Mouse (Mus musculus) MEL (cell line): ENCODE data around the gene Gm18336. TPM values are rescaled to one million over a fixed set of nuclear protein-coding genes. Genes with fewer than 3 reads are reported as not detected.

Experiments
- DNase-seq: peaks from one replicate; pipeline ENCODE4 v3.0.0; 2011; ENCODE audit warnings: low read depth, low spot score
- H3K27ac ChIP-seq: 2 replicates; pipeline ENCODE4 v1.5.1; 2012; ENCODE audit warnings: low read depth, mild to moderate bottlenecking, control low read depth, low read length, moderate library complexity; ENCODE audit not compliant: control insufficient read depth
- H3K27me3 ChIP-seq, 2 experiments: fragments of 150-350 bp in 1 of 2; sonication (generic) in 1 of 2; 2 replicates each; pipeline ENCODE4 v1.6.1; 2012; ENCODE audit warnings: low read length in 2 of 2, mild to moderate bottlenecking in 2 of 2, improper control_type of control experiment in 1 of 2, moderate library complexity in 1 of 2; ENCODE audit not compliant: insufficient read depth in 2 of 2, control insufficient read depth in 1 of 2
- H3K36me3 ChIP-seq, 2 experiments: 2 replicates each; pipeline ENCODE4 v1.6.1; 2012 to 2014; ENCODE audit warnings: low read length in 2 of 2, improper control_type of control experiment in 1 of 2, inconsistent platforms in 1 of 2, mild to moderate bottlenecking in 1 of 2; ENCODE audit not compliant: insufficient read depth in 2 of 2, control insufficient read depth in 1 of 2
- H3K4me1 ChIP-seq, 2 experiments: fragments of 150-350 bp in 1 of 2; sonication (generic) in 1 of 2; 2 replicates each; pipeline ENCODE4 v1.6.1; 2012; ENCODE audit warnings: low read length in 2 of 2, improper control_type of control experiment in 1 of 2, mild to moderate bottlenecking in 1 of 2; ENCODE audit not compliant: insufficient read depth in 2 of 2, control insufficient read depth in 1 of 2
- H3K4me3 ChIP-seq, 2 experiments: fragments of 150-350 bp in 1 of 2; sonication (generic) in 1 of 2; 2 replicates each; pipeline ENCODE4 v1.5.1; 2012; ENCODE audit warnings: low read depth in 2 of 2, low read length in 2 of 2, mild to moderate bottlenecking in 2 of 2, moderate library complexity in 2 of 2, control low read depth in 1 of 2, improper control_type of control experiment in 1 of 2; ENCODE audit not compliant: control insufficient read depth in 1 of 2, insufficient read depth in 1 of 2
- H3K79me2 ChIP-seq: 2 replicates; pipeline ENCODE4 v1.6.1; 2012; ENCODE audit warnings: mild to moderate bottlenecking, low read length, moderate library complexity; ENCODE audit not compliant: control insufficient read depth, poor library complexity, insufficient read depth
- H3K9ac ChIP-seq: 2 replicates; pipeline ENCODE4 v1.6.1; 2012; ENCODE audit warnings: low read depth, mild to moderate bottlenecking, control low read depth, low read length, moderate library complexity; ENCODE audit not compliant: control insufficient read depth, poor library complexity, severe bottlenecking
- H3K9me3 ChIP-seq: fragments of 150-350 bp; sonication (generic); replicated peaks from 2 replicates; pipeline ENCODE4 v1.6.1; 2012; ENCODE audit warnings: mild to moderate bottlenecking, low read length, improper control_type of control experiment, moderate library complexity; ENCODE audit not compliant: insufficient read depth
- CTCF ChIP-seq, 3 experiments: IDR thresholded peaks in 2 of 3; conservative IDR thresholded peaks in 1 of 3; 2 replicates each; pipeline ENCODE4 v1.5.1; 2011 to 2012; ENCODE audit warnings: low read length in 3 of 3, low read depth in 2 of 3, mild to moderate bottlenecking in 2 of 3, improper control_type of control experiment in 1 of 3, inconsistent platforms in 1 of 3, mixed read lengths in 1 of 3, moderate library complexity in 1 of 3; ENCODE audit not compliant: control insufficient read depth in 1 of 3, insufficient read depth in 1 of 3, poor library complexity in 1 of 3, severe bottlenecking in 1 of 3
- EP300 ChIP-seq, 2 experiments: IDR thresholded peaks; 2 replicates each; pipeline ENCODE4 v1.6.1; 2011; ENCODE audit warnings: improper control_type of control experiment in 2 of 2, low read length in 2 of 2, low read depth in 1 of 2, mild to moderate bottlenecking in 1 of 2
- ETS1 ChIP-seq: IDR thresholded peaks from 2 replicates; pipeline ENCODE4 v1.6.1; 2012; ENCODE audit warnings: low read depth, mild to moderate bottlenecking, inconsistent platforms, low read length, improper control_type of control experiment, moderate library complexity
- GABPA ChIP-seq: IDR thresholded peaks from 2 replicates; pipeline ENCODE4 v1.6.1; 2012; ENCODE audit warnings: low read depth, mild to moderate bottlenecking, inconsistent platforms, low read length, improper control_type of control experiment, moderate library complexity
- GATA1 ChIP-seq: IDR thresholded peaks from 2 replicates; pipeline ENCODE4 v1.6.1; 2011; ENCODE audit warnings: low read depth, low read length, improper control_type of control experiment
- HCFC1 ChIP-seq: IDR thresholded peaks from 2 replicates; pipeline ENCODE4 v1.6.1; 2012; ENCODE audit warnings: low read depth, mild to moderate bottlenecking, inconsistent platforms, low read length, improper control_type of control experiment, moderate library complexity
- MAFK ChIP-seq: IDR thresholded peaks from 2 replicates; pipeline ENCODE4 v1.6.1; 2011; ENCODE audit warnings: low read depth, mild to moderate bottlenecking, low read length, improper control_type of control experiment, borderline replicate concordance
- MXI1 ChIP-seq: IDR thresholded peaks from 2 replicates; pipeline ENCODE4 v1.6.1; 2011; ENCODE audit warnings: mild to moderate bottlenecking, low read depth, low read length, improper control_type of control experiment
- MYB ChIP-seq: IDR thresholded peaks from 2 replicates; pipeline ENCODE4 v1.6.1; 2011; ENCODE audit warnings: mild to moderate bottlenecking, low read depth, low read length, improper control_type of control experiment
- POLR2A ChIP-seq, 2 experiments: IDR thresholded peaks; 2 replicates each; pipeline ENCODE4 v1.6.1; 2011 to 2012; ENCODE audit warnings: low read length in 2 of 2, mild to moderate bottlenecking in 2 of 2, control low read depth in 1 of 2, improper control_type of control experiment in 1 of 2, low read depth in 1 of 2, moderate library complexity in 1 of 2; ENCODE audit not compliant: control insufficient read depth in 1 of 2, insufficient read depth in 1 of 2, poor library complexity in 1 of 2
- RAD21 ChIP-seq: IDR thresholded peaks from 2 replicates; pipeline ENCODE4 v1.6.1; 2011; ENCODE audit warnings: mild to moderate bottlenecking, low read depth, low read length, improper control_type of control experiment
- SMC3 ChIP-seq: IDR thresholded peaks from 2 replicates; pipeline ENCODE4 v1.6.1; 2011; ENCODE audit warnings: low read depth, low read length, improper control_type of control experiment
- TCF12 ChIP-seq: IDR thresholded peaks from 2 replicates; pipeline ENCODE4 v1.6.1; 2014; ENCODE audit warnings: low read depth, mild to moderate bottlenecking, inconsistent platforms, low read length, improper control_type of control experiment, moderate library complexity
- ZNF384 ChIP-seq: IDR thresholded peaks from 2 replicates; pipeline ENCODE4 v1.6.1; 2012; ENCODE audit warnings: low read depth, mild to moderate bottlenecking, inconsistent platforms, low read length, improper control_type of control experiment
- polyA plus RNA-seq, 2 experiments: library from polyadenylated mRNA; stranded (reverse) in 1 of 2; unstranded in 1 of 2; fragments of >175 nt in 1 of 2; fragments of >200 nt in 1 of 2; gene quantifications; 2 replicates each; pipeline versions ENCODE4 v1.2.1 to v1.2.4; 2012; ENCODE audit warnings: low replicate concordance in 2 of 2, low read depth in 1 of 2; ENCODE audit not compliant: insufficient read length in 2 of 2, insufficient read depth in 1 of 2, missing spikeins in 1 of 2
- total RNA-seq: library from RNA; depleted of rRNA; stranded (reverse); fragments of 300-350 nt; gene quantifications from 2 replicates; pipeline ENCODE4 v1.2.3, GENCODE M21; 2012

Gm18336 gene
- total and polyA plus RNA-seq, 3 experiments = 0.04 TPM; not detected in 2

- no peaks in the 10 kb centered on the region for H3K36me3 ChIP-seq
- no peak for TF ChIP-seq CTCF (IDR thresholded peaks at IDR 0.05 in 2 of 3, conservative IDR thresholded peaks at IDR 0.05 in 1 of 3; ENCODE audit: control insufficient read depth in 1 of 3, insufficient read depth in 1 of 3, low read depth in 2 of 3, low read length in 3 of 3, poor library complexity in 1 of 3, severe bottlenecking in 1 of 3)
- no peak for TF ChIP-seq ZNF384
- TF ChIP-seq HCFC1 = no peak
- no peaks in the 10 kb centered on the region for H3K79me2 ChIP-seq
- no peak overlapping the region for H3K9ac ChIP-seq
- no peaks in the 10 kb centered on the region for H3K27me3 ChIP-seq
- H3K9me3 ChIP-seq = no peaks in the 10 kb centered on the region
- H3K4me3 ChIP-seq = no peak overlapping the region
- DNase-seq = no peak
- H3K27ac ChIP-seq = no peak overlapping the region
- no peaks in the 10 kb centered on the region for H3K4me1 ChIP-seq
These were observed 13.6 kb downstream of the Gm18336 start for GRCm38 (mm10) chrX:73384924-73385323.

- Histone ChIP-seq H3K9me3 (no peaks in the 10 kb centered on the region), H3K36me3 (no peaks in the 10 kb centered on the region), H3K27me3 (no peaks in the 10 kb centered on the region), H3K9ac (no peak overlapping the region), H3K27ac (no peak overlapping the region), H3K79me2 (no peaks in the 10 kb centered on the region), H3K4me1 (no peaks in the 10 kb centered on the region), H3K4me3 (no peak overlapping the region)
- no peak for DNase-seq
- no peak for TF ChIP-seq CTCF (IDR thresholded peaks at IDR 0.05 in 2 of 3, conservative IDR thresholded peaks at IDR 0.05 in 1 of 3; ENCODE audit: control insufficient read depth in 1 of 3, insufficient read depth in 1 of 3, low read depth in 2 of 3, low read length in 3 of 3, poor library complexity in 1 of 3, severe bottlenecking in 1 of 3)
- no peak for TF ChIP-seq SMC3
- no peak for TF ChIP-seq GATA1
- no peak for TF ChIP-seq ETS1
- no peak for TF ChIP-seq POLR2A (IDR thresholded peaks at IDR 0.05; ENCODE audit: control insufficient read depth in 1 of 2, insufficient read depth in 1 of 2, low read depth in 1 of 2, low read length in 2 of 2, poor library complexity in 1 of 2)
- TF ChIP-seq MYB = no peak
- TF ChIP-seq TCF12 = no peak
- TF ChIP-seq EP300 (IDR thresholded peaks at IDR 0.05; ENCODE audit: low read depth in 1 of 2, low read length in 2 of 2) = no peak
These were observed 14.1 kb downstream of the Gm18336 start for GRCm38 (mm10) chrX:73384419-73384818.

- no peaks in the 10 kb centered on the region for H3K79me2 ChIP-seq
- no peak overlapping the region for H3K27ac ChIP-seq
- H3K36me3 ChIP-seq = no peaks in the 10 kb centered on the region
- H3K4me1 ChIP-seq = no peaks in the 10 kb centered on the region
- no peaks in the 10 kb centered on the region for H3K27me3 ChIP-seq
- no peak overlapping the region for H3K9ac ChIP-seq
- no peaks in the 10 kb centered on the region for H3K9me3 ChIP-seq
- H3K4me3 ChIP-seq = no peak overlapping the region
- DNase-seq = peak; percentile 9
- no peak for TF ChIP-seq GABPA
- TF ChIP-seq TCF12 = no peak
- no peak for TF ChIP-seq RAD21
- TF ChIP-seq MAFK = no peak
- peak; percentile 83 for TF ChIP-seq ZNF384
- TF ChIP-seq MXI1 = no peak
These were observed 35.2 kb downstream of the Gm18336 start for GRCm38 (mm10) chrX:73363291-73363690.
